Mouse (Mus musculus) liver, embryonic 11.5 days (tissue): ENCODE results near the gene Dnajc17. TPM values are rescaled to one million over a fixed set of nuclear protein-coding genes. Genes with fewer than 3 reads are reported as not detected.
A peak's percentile ranks its signal among the peaks of the same experiment; 100 is the strongest.

ENCODE experiments used
- ATAC-seq: fragments of 200-750 bp; cut with Nextera tagmentation; replicated peaks from 2 replicates; pipeline ENCODE4 v1.8.0; 2017; ENCODE audit warnings: moderate number of reproducible peaks, mild to moderate bottlenecking, moderate TSS enrichment, moderate library complexity; ENCODE audit not compliant: low FRiP score
- DNase-seq: peaks from one replicate; pipeline ENCODE4 v3.0.0-alpha.2; 2017; ENCODE audit warnings: low spot score
- H3K27ac ChIP-seq: fragments of 300-500 bp; sonication (generic); 2 replicates; pipeline ENCODE4 v1.5.1; 2014; ENCODE audit warnings: mild to moderate bottlenecking, low read depth, low read length, control low read depth
- H3K27me3 ChIP-seq: fragments of 300-500 bp; sonication (generic); replicated peaks from 2 replicates; pipeline ENCODE4 v1.6.1; 2014; ENCODE audit warnings: low read length, mixed read lengths; ENCODE audit not compliant: control insufficient read depth, insufficient read depth
- H3K36me3 ChIP-seq: fragments of 300-500 bp; sonication (generic); 2 replicates; pipeline ENCODE4 v1.6.1; 2014; ENCODE audit warnings: mild to moderate bottlenecking, low read length, moderate library complexity, mixed read lengths; ENCODE audit not compliant: control insufficient read depth, insufficient read depth
- H3K4me1 ChIP-seq: fragments of 300-500 bp; sonication (generic); replicated peaks from 2 replicates; pipeline ENCODE4 v1.6.1; 2014; ENCODE audit warnings: low read length, mixed read lengths; ENCODE audit not compliant: control insufficient read depth, insufficient read depth
- H3K4me2 ChIP-seq: fragments of 300-500 bp; sonication (generic); 2 replicates; pipeline ENCODE4 v1.6.1; 2014; ENCODE audit warnings: mild to moderate bottlenecking, control low read depth, moderate library complexity
- H3K4me3 ChIP-seq: fragments of 300-500 bp; sonication (generic); 2 replicates; pipeline ENCODE4 v1.5.1; 2014; ENCODE audit warnings: low read depth, low read length, control low read depth
- H3K9ac ChIP-seq: fragments of 300-500 bp; sonication (generic); 2 replicates; pipeline ENCODE4 v1.6.1; 2014; ENCODE audit warnings: low read depth, low read length, control low read depth
- H3K9me3 ChIP-seq: fragments of 300-500 bp; sonication (generic); 2 replicates; pipeline ENCODE4 v1.6.1; 2016; ENCODE audit warnings: low read length, inconsistent platforms, mixed read lengths; ENCODE audit not compliant: control insufficient read depth
- WGBS: fragments of 180-500 bp; shearing (Covaris S2); extraction: QIAGEN DNeasy Blood & Tissue Kit; methylation state at CpG from one replicate; pipeline ENCODE4 v1.1.7; 2014; 5-methylcytosine and 5-hydroxymethylcytosine counted together
- polyA plus RNA-seq: library from polyadenylated mRNA; unstranded; fragments of >200 nt; fragmentation: Nextera tagmentation; extraction: Ambion mirVana; gene quantifications from 2 replicates; pipeline ENCODE4 v1.2.1, GENCODE M21; 2014

Dnajc17 gene
- polyA plus RNA-seq, 1 experiment from 2014 or later = 16.9 TPM

- Histone ChIP-seq H3K27ac (no peak overlapping the region), H3K9ac (no peak overlapping the region), H3K27me3 (no peaks in the 10 kb centered on the region), H3K36me3 (no peaks in the 10 kb centered on the region), H3K9me3 (no peaks in the 10 kb centered on the region), H3K4me3 (no peak overlapping the region), H3K4me2 (no peak overlapping the region), H3K4me1 (peaks cover 3% of the 10 kb centered on the region)
- ATAC-seq (no peak), DNase-seq (no peak)
- 80% methylated on average over 5 of the region's 5 CpGs for WGBS
Measured at GRCm38 (mm10) chr2:119190969-119191368, 17.6 kb downstream of the Dnajc17 start.

DNA sequence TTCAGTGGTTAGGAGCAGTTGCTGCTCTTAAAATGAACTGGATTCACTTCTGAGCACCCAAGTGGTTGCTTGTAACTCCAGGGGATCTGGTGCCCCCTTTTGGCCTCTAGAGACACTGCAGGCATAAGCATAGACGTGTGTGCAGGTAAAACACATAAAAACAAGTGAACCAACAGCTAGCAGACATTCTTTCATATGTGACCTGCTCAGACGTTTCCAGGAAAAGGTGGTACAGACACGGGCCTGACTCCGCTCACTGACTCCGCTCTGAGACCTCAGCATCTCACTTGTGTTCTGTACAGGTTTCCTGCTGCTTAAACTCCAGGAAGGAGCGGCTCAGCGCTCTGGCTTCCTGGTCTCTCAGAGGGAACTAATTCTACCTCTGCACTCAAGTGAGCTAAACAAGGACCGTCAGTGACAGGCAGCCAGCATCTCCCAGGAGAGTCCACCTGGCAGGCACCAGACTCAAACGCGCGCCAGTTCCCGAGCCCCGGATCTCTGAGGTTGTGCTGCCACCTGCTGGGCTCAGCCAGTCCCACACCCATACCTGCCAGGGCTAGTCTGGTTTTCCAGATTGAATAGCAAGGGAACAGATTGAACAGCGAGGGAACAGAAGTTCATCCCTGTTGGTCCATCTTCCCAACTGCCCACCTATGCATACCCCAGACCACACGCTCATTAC lies 19.4 kb downstream of the Dnajc17 start:
- Histone ChIP-seq H3K27ac (no peak overlapping the region), H3K9ac (peak overlapping the region; percentile 20; the same call in 1 of the 2 replicates), H3K36me3 (no peaks in the 10 kb centered on the region), H3K9me3 (no peaks in the 10 kb centered on the region), H3K4me2 (peak overlapping the region; percentile 79), H3K4me1 (peaks cover 3% of the 10 kb centered on the region), H3K4me3 (peak overlapping the region; percentile 42), H3K27me3 (no peaks in the 10 kb centered on the region)
- 7% methylated on average over 15 of the region's 15 CpGs for WGBS
- DNase-seq (peak; percentile 86), ATAC-seq (peak; percentile 83)

GRCm38 (mm10) chr2:119182914-119183313 lies 25.7 kb downstream of the Dnajc17 start:
- 0 out of 2 replicates have a peak, but pooled peaks cover 7% of the 10 kb centered on the region for H3K36me3 ChIP-seq
- no peak overlapping the region for H3K4me2 ChIP-seq
- no peak overlapping the region for H3K27ac ChIP-seq
- no peak overlapping the region for H3K9ac ChIP-seq
- H3K9me3 ChIP-seq = no peaks in the 10 kb centered on the region
- 76% methylated on average over 7 of the region's 7 CpGs for WGBS
- H3K4me1 ChIP-seq = no peaks in the 10 kb centered on the region
- no peak for DNase-seq
- ATAC-seq = no peak
- no peaks in the 10 kb centered on the region for H3K27me3 ChIP-seq
- no peak overlapping the region for H3K4me3 ChIP-seq

DNA sequence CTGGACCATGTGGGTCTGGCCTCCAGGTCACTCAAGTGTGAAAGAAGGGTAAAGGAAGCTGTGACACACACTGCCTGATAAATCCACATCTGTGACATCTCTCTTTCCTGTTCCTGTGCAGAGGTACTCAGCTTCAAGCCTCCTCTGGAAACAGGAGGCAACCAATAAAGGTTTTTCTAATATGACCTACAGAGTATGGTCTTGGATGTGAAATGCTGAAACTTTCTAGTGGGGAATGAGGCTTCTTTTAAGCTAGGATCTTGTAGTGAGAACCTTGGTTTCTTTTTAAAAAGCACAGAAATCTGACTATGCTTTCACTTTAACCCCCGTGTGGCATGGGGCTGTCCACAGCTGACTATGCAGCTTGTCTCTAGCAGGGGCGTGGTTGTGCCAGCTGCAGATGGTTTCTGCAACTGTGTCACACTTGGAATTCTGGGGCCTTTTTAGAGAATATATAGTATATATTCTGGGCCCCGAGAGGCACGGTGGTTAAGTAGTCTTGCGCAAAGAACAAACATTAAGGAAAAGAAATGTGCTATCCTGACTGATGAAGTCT lies 31.1 kb downstream of the Dnajc17 start:
- Histone ChIP-seq H3K4me1 (peaks cover 22% of the 10 kb centered on the region), H3K27ac (no peak overlapping the region), H3K4me3 (no peak overlapping the region), H3K36me3 (0 out of 2 replicates have a peak, but pooled peaks cover 7% of the 10 kb centered on the region), H3K9me3 (no peaks in the 10 kb centered on the region), H3K4me2 (no peak overlapping the region), H3K9ac (no peak overlapping the region), H3K27me3 (no peaks in the 10 kb centered on the region)
- ATAC-seq (no peak), DNase-seq (no peak)
- 85% methylated on average over 5 of the region's 5 CpGs for WGBS

DNA sequence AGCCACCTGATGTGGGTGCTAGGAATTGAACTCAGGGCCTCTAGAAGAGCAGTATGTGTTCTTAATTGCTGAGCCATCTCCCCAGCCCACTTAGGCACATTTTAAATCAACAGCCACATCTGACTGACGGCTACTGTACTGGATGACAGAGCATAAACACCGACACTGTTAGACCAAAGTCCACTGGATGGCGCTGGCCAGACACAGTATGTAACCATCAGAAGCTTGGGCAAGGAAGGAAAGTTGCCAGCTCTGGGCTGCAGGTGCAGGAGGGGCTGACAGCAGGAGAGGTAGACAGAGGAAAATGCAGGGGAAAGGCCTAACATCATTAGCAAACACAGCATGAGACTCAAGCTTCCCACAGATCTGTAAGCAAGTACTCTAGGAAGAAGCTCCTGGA lies 31.8 kb downstream of the Dnajc17 start:
- no peak overlapping the region for H3K9ac ChIP-seq
- 57% methylated on average over 3 of the region's 3 CpGs for WGBS

DNA sequence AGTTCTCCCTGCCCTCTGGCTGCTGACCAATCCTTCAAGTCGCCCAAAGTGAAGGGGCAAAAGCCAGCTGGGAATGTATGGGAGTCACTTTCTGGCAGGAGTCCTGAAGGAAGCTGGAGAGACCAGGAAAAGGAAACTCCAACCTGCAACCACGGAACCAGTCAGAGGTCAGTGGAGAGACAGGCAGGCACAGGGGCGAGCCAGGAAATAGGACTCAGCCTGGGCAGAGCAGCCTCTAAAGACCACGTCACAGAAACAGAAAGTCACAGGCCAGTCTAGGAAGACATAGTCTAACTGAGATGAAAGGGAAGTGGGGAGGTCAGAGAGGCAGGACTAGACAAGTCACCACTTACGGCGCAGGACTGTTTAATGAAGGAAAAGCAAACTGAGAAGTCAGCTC lies 33.0 kb downstream of the Dnajc17 start:
- no peak overlapping the region for H3K4me3 ChIP-seq
- ATAC-seq = no peak

More for the DNA sequence above, 31.8 kb downstream of the Dnajc17 start:
- Histone ChIP-seq H3K4me3 (no peak overlapping the region), H3K27ac (no peak overlapping the region), H3K27me3 (no peaks in the 10 kb centered on the region), H3K4me2 (no peak overlapping the region), H3K4me1 (peaks cover 28% of the 10 kb centered on the region), H3K9me3 (no peaks in the 10 kb centered on the region), H3K36me3 (peaks cover 10% of the 10 kb centered on the region; the same call in 1 of the 2 replicates)
- ATAC-seq (no peak), DNase-seq (no peak)

DNA sequence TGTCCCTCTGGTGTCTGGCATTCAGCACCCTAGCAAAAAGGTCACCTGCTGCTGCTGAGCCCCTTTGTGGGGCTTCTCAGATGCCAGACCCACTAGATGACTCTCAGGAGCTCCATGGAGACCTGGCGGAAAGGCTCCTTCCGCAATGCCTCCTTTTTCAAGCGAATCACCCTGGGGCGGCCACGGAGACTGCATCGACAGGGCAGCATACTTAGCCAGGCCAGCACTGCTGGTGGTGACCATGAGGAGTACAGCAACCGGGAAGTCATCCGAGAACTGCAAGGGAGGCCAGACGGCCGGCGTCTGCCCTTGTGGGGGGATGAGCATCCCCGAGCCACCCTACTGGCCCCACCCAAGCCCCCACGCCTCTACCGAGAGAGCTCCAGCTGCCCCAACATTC lies 33.7 kb downstream of the Dnajc17 start:
- no peaks in the 10 kb centered on the region for H3K9me3 ChIP-seq
- no peak overlapping the region for H3K27ac ChIP-seq
- WGBS = 74% methylated on average over 14 of the region's 14 CpGs
- DNase-seq (no peak), ATAC-seq (no peak)
- H3K4me1 ChIP-seq = peaks cover 28% of the 10 kb centered on the region
- H3K9ac ChIP-seq = no peak overlapping the region
- H3K27me3 ChIP-seq = no peaks in the 10 kb centered on the region
- peaks cover 10% of the 10 kb centered on the region; the same call in 1 of the 2 replicates for H3K36me3 ChIP-seq
- no peak overlapping the region for H3K4me2 ChIP-seq
- no peak overlapping the region for H3K4me3 ChIP-seq

More for the DNA sequence above, 33.0 kb downstream of the Dnajc17 start:
- peaks cover 10% of the 10 kb centered on the region; the same call in 1 of the 2 replicates for H3K36me3 ChIP-seq
- no peak overlapping the region for H3K4me2 ChIP-seq
- H3K4me1 ChIP-seq = peaks cover 28% of the 10 kb centered on the region
- 62% methylated on average over 6 of the region's 6 CpGs for WGBS
- no peak overlapping the region for H3K27ac ChIP-seq
- no peak overlapping the region for H3K9ac ChIP-seq
- no peaks in the 10 kb centered on the region for H3K27me3 ChIP-seq
- no peak for DNase-seq
- H3K9me3 ChIP-seq = no peaks in the 10 kb centered on the region

DNA sequence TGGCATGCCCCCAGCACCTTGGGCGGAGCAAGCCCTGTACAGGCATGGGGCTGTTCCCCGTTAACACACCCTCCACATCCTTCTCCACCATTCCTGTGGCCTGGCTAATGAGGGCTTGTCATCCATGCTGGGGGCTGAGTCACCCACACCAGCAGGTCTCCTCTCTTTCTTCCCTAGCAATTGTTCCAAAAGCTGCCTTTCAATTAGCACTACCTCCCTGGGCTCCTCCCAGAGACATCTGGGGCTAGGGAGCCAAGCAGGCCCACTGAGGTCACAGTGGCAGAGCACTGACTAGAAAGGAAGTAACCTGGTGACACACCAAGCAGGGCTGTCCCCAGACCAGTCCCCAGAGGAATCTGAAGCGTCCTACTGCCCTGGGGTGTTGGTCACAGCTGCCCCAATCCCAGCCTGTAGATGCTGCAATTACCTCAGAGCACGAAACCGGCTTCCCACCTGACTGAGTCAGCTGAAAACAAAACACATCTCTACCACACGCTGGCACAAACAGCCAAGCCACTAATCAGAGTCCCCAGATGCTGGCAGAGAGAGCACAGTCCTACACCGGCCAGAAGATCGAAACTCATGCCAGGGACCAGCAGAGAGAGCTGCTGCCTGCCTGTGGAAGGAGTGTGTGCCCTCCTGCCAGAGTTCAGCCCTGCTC lies 34.5 kb downstream of the Dnajc17 start, which contains the start of gene Gm14137:
Gene Gm14137, plus strand, starts transcription at position 519 of the 661 bp plus-strand sequence.
- Histone ChIP-seq H3K27ac (no peak within 1 kb of the TSS), H3K4me3 (no peak within 1 kb of the TSS), H3K27me3 (no peaks in the 10 kb centered on the region; the same call in 1 of the 2 replicates), H3K4me1 (peaks cover 28% of the 10 kb centered on the region), H3K4me2 (peak within 1 kb of the TSS; percentile 48), H3K36me3 (peaks cover 6% of the 10 kb centered on the region; the same call in 1 of the 2 replicates), H3K9ac (no peak within 1 kb of the TSS), H3K9me3 (no peaks in the 10 kb centered on the region)
- 58% methylated on average over 8 of the region's 8 CpGs for WGBS
- no peak for ATAC-seq
- DNase-seq = no peak
